Mouse (Mus musculus): Measurements from ENCODE around the gene Med27.

- no peak for TF ChIP-seq EP300 (IDR thresholded peaks at IDR 0.05; ENCODE audit: insufficient read depth, low read depth, low read length)
- TF ChIP-seq CTCF (IDR thresholded peaks at IDR 0.05; ENCODE audit: low read depth, low read length), result no peak
- TF ChIP-seq POLR2A (IDR thresholded peaks at IDR 0.05; ENCODE audit: insufficient read depth, low read length), result no peak
These were observed 166.5 kb downstream of the Med27 start for GRCm38 (mm10) chr2:29513131-29513530.
